Mouse (Mus musculus) T-helper 1 cell (primary cell): ENCODE data around the gene Plp2.
"Not testable (repeated sequence)": the region's sequence is repeated elsewhere in the genome, so short reads cannot be mapped to it uniquely, and the experiment has no call there.

Source experiments
- in situ Hi-C: fragments of 300-600 bp; cut with MboI, MseI; formaldehyde crosslinking; loops from one replicate; pipeline ENCODE4 v1.15.1; 2025; ENCODE audit warnings: high pct_unique_total_duplicates

Plp2 gene

GRCm38 (mm10) chrX:7670921-7671623 lies at the start of gene Plp2:
Gene Plp2, minus strand, starts transcription at chrX:7671390.
- in situ Hi-C loops: no loop called here

GRCm38 (mm10) chrX:7716058-7716457 lies 44.9 kb upstream of the Plp2 start:
- in situ Hi-C loops: not testable (repeated sequence)

- in situ Hi-C loops: not testable (repeated sequence)
Observed at GRCm38 (mm10) chrX:7714135-7714899, 43.1 kb upstream of the Plp2 start, which contains the start of gene Wdr45. Gene Wdr45, plus strand, starts transcription at chrX:7714333.

- in situ Hi-C loops: not testable (repeated sequence)
Observed at GRCm38 (mm10) chrX:7713764-7714134, 42.6 kb upstream of the Plp2 start.

- in situ Hi-C loops: loop anchor here (5.0 kb wide), 1 partner anchor 45 kb away; no protein-coding TSS in a partner anchor
Observed at GRCm38 (mm10) chrX:7696954-7697381, 25.8 kb upstream of the Plp2 start, which contains the start of gene Gpkow. Gene Gpkow, plus strand, starts transcription at chrX:7697131.

GRCm38 (mm10) chrX:7696520-7696919 lies 25.3 kb upstream of the Plp2 start:
- in situ Hi-C loops: loop anchor here (5.0 kb wide), 1 partner anchor 44 kb away; no protein-coding TSS in a partner anchor

GRCm38 (mm10) chrX:7692862-7693261 lies 21.7 kb upstream of the Plp2 start:
- in situ Hi-C loops: no loop called here

- in situ Hi-C loops: no loop called here
Observed at GRCm38 (mm10) chrX:7690486-7690885, 19.3 kb upstream of the Plp2 start.

- in situ Hi-C loops: no loop called here
Observed at GRCm38 (mm10) chrX:7688321-7688720, 17.1 kb upstream of the Plp2 start.

GRCm38 (mm10) chrX:7680864-7681263 lies 9.7 kb upstream of the Plp2 start, which contains the start of gene Magix:
Gene Magix, minus strand, starts transcription at chrX:7681251.
- in situ Hi-C loops: no loop called here

GRCm38 (mm10) chrX:7680057-7680412 lies 8.8 kb upstream of the Plp2 start:
- in situ Hi-C loops: no loop called here

- in situ Hi-C loops: no loop called here
Observed at GRCm38 (mm10) chrX:7679405-7680056, 8.3 kb upstream of the Plp2 start.

- in situ Hi-C loops: no loop called here
Observed at GRCm38 (mm10) chrX:7678986-7679385, 7.8 kb upstream of the Plp2 start.

GRCm38 (mm10) chrX:7675001-7675380 lies 3.8 kb upstream of the Plp2 start:
- in situ Hi-C loops: no loop called here

GRCm38 (mm10) chrX:7674284-7675000 lies 3.3 kb upstream of the Plp2 start:
- in situ Hi-C loops: no loop called here

GRCm38 (mm10) chrX:7673578-7674281 lies 2.5 kb upstream of the Plp2 start:
- in situ Hi-C loops: no loop called here

GRCm38 (mm10) chrX:7672739-7673138 lies 1.5 kb upstream of the Plp2 start:
- in situ Hi-C loops: no loop called here

GRCm38 (mm10) chrX:7670390-7670881 lies 754 bp downstream of the Plp2 start:
- in situ Hi-C loops: no loop called here

GRCm38 (mm10) chrX:7665739-7666502 lies 5.3 kb downstream of the Plp2 start:
- in situ Hi-C loops: no loop called here

GRCm38 (mm10) chrX:7664791-7665190 lies 6.4 kb downstream of the Plp2 start:
- in situ Hi-C loops: no loop called here
